Mouse (Mus musculus): ENCODE results near the gene Hoxb7.

Hoxb7 gene

DNA sequence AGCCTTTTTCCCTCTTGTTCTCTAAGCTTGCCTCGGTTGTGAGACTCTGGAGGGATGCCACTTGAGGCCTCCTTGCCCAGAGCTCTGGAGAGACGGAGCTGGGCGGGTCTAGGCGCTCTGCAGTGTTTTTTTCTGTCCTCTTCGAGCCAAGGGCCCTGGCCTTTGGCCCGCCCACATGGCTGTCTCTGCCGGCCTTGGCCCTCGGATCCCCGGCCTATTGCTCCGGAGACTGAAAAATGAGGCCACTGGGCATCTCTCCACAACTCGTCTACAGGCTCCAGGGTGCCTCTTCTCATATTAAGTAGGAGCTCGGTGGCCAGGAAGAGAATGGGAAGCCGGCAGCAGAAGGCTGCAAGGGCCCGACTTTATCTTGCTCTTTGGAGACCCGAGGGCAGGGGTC, 15.4 kb downstream of the Hoxb7 start:
- peak; percentile 82 for DNase-seq

- DNase-seq, result no peak
Observed at GRCm38 (mm10) chr11:96302381-96303150, 16.1 kb downstream of the Hoxb7 start.

GRCm38 (mm10) chr11:96303151-96304099, 17.0 kb downstream of the Hoxb7 start, which contains the start of gene Hoxb5:
Gene Hoxb5 (plus strand): TSS chr11:96303336.
- peak; percentile 94 for DNase-seq

- no peak for DNase-seq
Observed at GRCm38 (mm10) chr11:96304381-96305195, 18.2 kb downstream of the Hoxb7 start.

DNA sequence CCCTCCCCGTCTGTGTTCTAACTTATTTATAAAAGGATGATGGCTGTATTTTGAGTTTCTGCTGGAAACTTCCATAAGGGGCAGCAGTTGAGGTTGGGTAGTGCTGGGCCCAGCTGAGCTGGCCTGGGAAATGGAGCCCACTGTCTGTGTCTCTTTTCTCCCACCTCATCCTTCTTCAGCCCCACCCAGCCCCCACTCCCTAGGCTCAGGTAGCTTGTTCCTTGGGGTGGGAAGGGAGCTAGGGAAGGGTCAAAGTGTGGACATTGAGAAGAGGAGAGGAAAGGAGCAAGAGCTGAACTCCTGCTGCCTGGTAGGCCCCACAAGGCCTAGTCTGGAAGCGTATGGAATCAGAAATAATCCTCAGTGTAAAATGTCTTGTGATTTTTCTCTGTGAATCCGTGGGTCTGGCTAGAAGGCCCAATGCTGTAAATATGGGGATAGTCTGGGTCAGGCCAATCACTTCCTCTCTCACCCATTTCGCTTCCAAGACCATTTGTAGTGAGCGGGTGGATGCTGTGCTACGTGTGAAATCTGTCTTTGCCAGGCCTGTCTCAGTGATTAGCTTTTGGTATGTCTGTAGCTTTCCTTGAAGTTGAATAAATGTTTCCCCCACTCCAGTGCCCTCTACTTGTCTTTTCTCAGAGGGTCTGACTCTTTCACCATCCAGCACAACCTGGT, 19.2 kb downstream of the Hoxb7 start:
- no peak for DNase-seq

DNA sequence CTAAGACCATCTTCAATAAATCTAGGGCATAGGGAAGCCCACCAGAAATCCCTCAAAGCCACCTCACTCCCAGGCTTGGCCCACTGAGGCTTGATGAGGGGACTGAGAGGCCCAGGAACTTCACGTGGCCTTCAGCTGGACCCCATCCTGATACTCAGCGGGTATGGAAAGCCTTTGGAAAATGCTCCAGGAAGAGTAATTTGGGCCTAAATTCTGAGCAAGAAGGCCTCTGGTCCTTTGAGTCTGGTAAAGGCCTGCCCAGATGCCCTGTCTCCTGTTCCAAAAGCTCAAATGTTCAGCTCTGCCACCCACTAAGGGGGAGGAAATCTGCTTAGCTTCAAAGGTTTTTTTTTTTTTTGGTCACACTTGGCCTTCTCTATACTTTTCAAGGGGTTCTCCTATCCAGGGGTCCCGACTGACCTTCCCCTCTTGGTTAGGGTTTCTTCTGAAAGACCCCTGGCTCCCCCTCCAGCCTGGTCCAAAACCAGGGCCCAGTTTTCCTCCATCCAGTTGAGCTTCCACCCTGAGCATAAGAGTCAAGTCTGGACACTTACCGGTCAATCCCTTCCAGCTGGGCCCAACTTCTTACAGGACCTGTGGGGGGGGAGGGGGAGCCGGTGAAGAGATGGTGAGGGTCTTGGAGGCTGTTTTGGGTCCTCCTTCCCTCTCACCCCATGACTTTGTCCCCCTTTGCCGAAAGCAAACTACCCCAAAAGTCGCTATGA, 19.9 kb downstream of the Hoxb7 start:
- no peak for DNase-seq

DNA sequence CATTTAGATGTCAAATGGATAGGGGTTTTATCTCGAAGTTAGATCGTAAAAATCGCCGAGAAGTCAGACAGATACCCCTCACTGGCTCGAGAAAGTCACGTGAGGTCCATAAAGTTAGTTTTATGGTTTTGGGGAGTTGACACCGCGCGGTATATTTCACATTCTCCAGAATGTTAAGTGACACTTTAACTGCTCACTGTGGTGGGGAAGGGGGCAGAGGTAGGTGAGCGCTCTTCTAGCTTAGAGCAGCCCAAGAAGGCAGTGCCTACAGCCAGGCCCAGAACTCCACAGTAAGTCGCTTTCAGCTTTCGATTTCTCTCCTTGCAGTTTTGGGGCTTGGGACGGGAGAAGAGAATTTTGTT, 20.5 kb downstream of the Hoxb7 start:
- no peak for DNase-seq

DNA sequence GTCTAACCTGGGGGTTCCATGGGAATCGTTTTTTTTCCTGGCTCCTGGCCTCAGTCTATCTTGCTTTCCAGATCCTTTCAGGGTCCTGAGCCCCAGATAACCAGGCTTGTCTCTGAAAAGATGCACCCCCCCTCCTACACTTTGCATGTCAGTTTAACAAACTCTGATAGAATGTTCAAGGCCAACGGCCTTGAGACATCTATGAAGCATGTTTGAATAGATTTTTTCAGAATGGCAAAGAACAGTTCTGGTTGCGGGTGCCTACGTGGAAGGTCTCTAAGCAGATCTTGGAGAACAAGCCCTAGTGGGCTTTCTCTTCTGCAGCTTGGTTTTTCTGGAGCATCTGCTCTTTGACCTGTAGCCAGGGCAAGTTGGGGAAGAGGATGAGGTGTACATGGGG, 22.3 kb downstream of the Hoxb7 start:
- DNase-seq, result no peak

DNA sequence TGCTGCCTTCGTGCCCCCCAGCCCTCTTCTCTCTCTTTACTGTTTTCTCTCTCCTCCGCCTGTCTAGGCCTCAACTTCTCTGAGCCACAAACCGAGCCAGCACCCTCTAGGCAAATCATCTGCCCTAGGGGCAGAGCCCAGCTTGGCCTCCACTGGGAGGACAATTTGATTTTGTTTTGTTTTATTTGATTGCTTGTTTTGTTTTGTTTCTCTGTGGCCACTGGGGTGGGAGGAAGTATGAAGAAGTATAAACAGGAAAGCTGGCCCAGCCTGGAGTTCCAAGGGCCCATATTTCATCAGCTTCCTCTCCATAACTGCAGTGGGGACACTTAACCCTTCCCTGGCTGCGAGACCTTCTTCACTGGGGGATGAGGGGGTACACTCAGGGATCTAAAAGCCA, 22.9 kb downstream of the Hoxb7 start:
- DNase-seq, result peak; percentile 80

DNA sequence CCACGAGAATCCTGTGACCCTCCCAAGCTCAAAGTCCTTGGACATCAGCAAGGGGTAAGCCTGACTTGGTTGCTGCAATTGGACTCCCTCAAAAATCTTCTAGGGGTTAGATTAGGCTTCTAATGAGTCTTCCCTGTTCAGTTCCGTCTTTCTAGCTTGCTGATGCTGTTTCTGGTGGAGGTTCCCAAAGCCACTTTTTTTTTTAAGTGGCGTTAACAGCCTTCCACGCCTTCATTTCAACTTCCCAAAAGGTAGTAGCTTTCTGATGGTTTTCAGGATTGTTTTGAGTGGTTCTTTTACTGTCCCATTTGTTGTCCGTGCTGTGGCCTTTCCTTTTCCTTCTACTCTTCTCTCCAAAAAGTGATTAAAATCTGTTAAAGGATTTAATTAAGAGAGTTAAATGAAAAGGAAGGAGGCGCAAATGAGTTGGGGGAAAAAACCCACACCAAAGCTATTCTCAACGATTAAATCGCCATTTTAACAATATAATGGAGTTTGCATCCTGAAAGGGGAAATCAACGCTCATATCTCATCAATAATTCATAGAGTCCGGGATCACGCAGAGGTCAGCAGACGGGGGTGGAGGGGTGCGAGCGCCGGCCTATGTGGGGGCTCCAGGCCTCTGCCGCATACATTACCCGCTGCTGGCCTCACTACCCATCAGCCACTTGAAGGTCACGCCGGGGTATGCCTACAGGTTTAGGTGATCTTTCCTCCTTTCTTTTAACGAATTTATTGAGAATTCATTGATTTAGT, 23.9 kb downstream of the Hoxb7 start:
- no peak for DNase-seq

DNA sequence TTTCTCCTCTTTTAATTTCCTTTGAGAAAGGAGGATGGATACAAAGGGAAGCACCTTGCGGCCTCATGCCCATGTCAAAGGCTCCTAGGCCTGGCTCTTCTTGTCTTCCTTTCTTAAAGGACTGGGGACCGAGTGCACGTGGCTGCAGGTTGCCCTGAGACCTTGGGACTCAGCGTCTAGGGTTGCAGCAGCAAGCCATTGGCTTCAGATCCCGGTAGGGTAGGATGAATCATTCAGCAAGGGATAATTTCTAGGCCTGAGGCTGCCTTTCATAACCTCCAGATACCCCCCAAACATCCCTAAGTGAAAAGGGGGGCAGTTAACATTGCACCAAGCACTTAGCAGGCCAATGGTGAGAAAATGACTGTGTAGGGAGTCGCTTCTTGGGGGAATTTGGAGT, 24.7 kb downstream of the Hoxb7 start:
- DNase-seq, result no peak

GRCm38 (mm10) chr11:96311520-96312417, 25.3 kb downstream of the Hoxb7 start:
- peak; percentile 90 for DNase-seq

- DNase-seq, result no peak
Observed at GRCm38 (mm10) chr11:96313134-96313533, 26.7 kb downstream of the Hoxb7 start.

DNA sequence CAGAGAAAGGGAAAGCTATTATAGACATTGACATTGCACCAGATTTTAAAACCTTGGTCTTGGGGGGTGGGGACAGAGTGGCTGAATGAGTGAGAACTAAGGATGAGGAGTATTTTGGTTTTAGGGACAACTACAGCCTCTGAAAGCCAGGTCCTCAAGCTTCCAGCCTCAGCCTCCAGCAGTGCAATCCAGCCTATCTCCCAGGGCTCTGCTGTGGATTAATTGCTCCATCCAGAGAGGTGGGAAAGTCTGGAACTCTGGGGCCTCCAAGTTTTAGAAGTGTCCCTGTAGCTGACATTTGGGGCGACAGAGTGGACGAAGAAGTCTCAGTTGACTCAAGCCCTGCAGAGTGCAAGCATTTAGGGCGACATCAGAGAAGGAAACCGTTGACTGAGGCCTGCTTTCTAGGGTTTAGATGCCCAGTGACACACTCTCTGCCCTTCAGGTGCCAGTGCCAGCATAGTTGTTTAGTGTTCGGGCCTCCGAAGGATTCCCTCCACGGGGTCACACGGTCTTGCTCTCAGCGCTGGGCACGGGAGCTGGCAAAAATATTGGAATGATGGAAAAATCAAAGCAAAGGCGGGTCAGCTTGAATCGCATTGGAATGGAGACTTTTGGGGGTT, 27.5 kb downstream of the Hoxb7 start:
- no peak for DNase-seq

- peak; percentile 76 for DNase-seq
Observed at GRCm38 (mm10) chr11:96314671-96315343, 28.4 kb downstream of the Hoxb7 start.

DNA sequence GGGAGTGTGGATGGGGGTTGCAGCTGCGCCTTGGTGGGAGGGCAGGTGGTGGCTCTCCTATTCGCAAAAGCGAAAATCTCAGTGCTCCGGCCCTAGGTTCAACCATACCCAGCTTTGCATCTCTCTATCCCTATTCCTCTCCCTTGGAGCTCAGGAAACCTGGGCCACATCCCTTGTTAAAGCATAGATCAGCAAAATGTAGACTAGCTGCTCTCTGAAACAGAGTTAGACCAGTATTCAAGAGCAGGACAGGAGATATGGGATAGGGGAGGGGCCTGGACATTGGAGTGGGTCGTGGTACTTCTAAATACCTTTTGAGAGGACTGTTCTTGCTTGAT, 28.9 kb downstream of the Hoxb7 start:
- no peak for DNase-seq

- DNase-seq, result no peak
Observed at GRCm38 (mm10) chr11:96316696-96317607, 30.5 kb downstream of the Hoxb7 start.

All from lung, postnatal 10 days (tissue).